Mouse (Mus musculus) lung, postnatal 0 days (tissue): ENCODE measurements around the gene Cyb561a3. TPM values are rescaled to one million over a fixed set of nuclear protein-coding genes. Genes with fewer than 3 reads are reported as not detected.

Experiments used
- ATAC-seq: fragments of 200-750 bp; cut with Nextera tagmentation; 2 replicates; pipeline ENCODE4 v1.8.0; 2017; ENCODE audit warnings: moderate library complexity
- DNase-seq: peaks from one replicate; pipeline ENCODE4 v3.0.0-alpha.2; 2016; ENCODE audit warnings: low spot score
- H3K27ac ChIP-seq: fragments of 300-500 bp; sonication (generic); 2 replicates; pipeline ENCODE4 v1.5.1; 2014; ENCODE audit warnings: antibody characterized with exemption, mild to moderate bottlenecking, low read length, mixed read lengths
- H3K27me3 ChIP-seq: fragments of 300-500 bp; sonication (generic); replicated peaks from 2 replicates; pipeline ENCODE4 v1.6.1; 2014; ENCODE audit warnings: low read length, mixed read lengths; ENCODE audit not compliant: insufficient read depth
- H3K36me3 ChIP-seq: fragments of 300-500 bp; sonication (generic); 2 replicates; pipeline ENCODE4 v1.6.1; 2014; ENCODE audit warnings: low read length, mixed read lengths; ENCODE audit not compliant: insufficient read depth
- H3K4me1 ChIP-seq: fragments of 300-500 bp; sonication (generic); 2 replicates; pipeline ENCODE4 v1.6.1; 2014; ENCODE audit warnings: antibody characterized with exemption, low read depth, low read length, mixed read lengths; ENCODE audit not compliant: insufficient read depth
- H3K4me2 ChIP-seq: fragments of 300-500 bp; sonication (generic); replicated peaks from 2 replicates; pipeline ENCODE4 v1.6.1; 2014; ENCODE audit warnings: low read depth, mild to moderate bottlenecking, low read length, moderate library complexity, mixed read lengths
- H3K4me3 ChIP-seq: fragments of 300-500 bp; sonication (generic); 2 replicates; pipeline ENCODE4 v1.5.1; 2014; ENCODE audit warnings: low read depth, low read length
- H3K9ac ChIP-seq: fragments of 300-500 bp; sonication (generic); replicated peaks from 2 replicates; pipeline ENCODE4 v1.6.1; 2014; ENCODE audit warnings: low read depth, mild to moderate bottlenecking
- H3K9me3 ChIP-seq: fragments of 300-500 bp; sonication (generic); 2 replicates; pipeline ENCODE4 v1.6.1; 2016; ENCODE audit warnings: low read length, mixed read lengths
- CTCF ChIP-seq: IDR thresholded peaks from 2 replicates; pipeline ENCODE4 v1.5.1; 2016; ENCODE audit warnings: antibody characterized with exemption, mild to moderate bottlenecking
- EP300 ChIP-seq: IDR thresholded peaks from 2 replicates; pipeline ENCODE4 v1.6.1; 2016; ENCODE audit warnings: antibody characterized with exemption, mild to moderate bottlenecking, control low read depth
- WGBS: fragments of 180-500 bp; shearing (Covaris S2); extraction: QIAGEN DNeasy Blood & Tissue Kit; methylation state at CpG from one replicate; pipeline ENCODE4 v1.1.7; 2014; 5-methylcytosine and 5-hydroxymethylcytosine counted together
- polyA plus RNA-seq: library from polyadenylated mRNA; unstranded; fragments of >200 nt; fragmentation: Nextera tagmentation; extraction: Ambion mirVana; gene quantifications from 2 replicates; pipeline ENCODE4 v1.2.1, GENCODE M21; 2015

The Cyb561a3 gene
- polyA plus RNA-seq, 1 experiment from 2014 or later = 42.3 TPM

DNA sequence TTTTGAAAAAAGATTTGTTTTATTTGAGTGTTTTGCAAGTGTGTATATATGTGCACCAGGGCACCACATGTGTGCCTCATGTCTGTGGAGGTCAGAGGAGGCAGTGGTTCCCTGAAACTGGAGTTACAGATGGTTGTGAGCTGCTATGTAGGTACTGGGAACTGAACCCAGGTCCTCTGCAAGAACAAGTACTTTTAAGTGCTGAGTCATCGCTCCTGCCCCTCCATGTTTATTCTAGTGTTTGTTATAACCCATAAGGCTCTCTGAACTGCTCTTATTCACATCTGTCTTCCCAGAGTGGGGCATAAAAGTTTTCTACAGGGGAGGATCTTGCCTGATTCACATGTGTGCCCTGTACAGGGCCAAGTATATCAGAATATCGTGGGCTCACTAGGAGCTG lies 22.7 kb downstream of the Cyb561a3 start:
- 84% methylated on average over 2 of the region's 2 CpGs for whole genome bisulfite sequencing
- Histone ChIP-seq H3K4me2 (no peak overlapping the region), H3K9me3 (no peaks in the 10 kb centered on the region), H3K27me3 (no peaks in the 10 kb centered on the region), H3K27ac (no peak overlapping the region), H3K9ac (no peak overlapping the region), H3K4me1 (peaks cover 4% of the 10 kb centered on the region; the same call in 1 of the 2 replicates), H3K36me3 (no peaks in the 10 kb centered on the region), H3K4me3 (no peak overlapping the region)
- DNase-seq = no peak
- ATAC-seq = no peak
- no peak for TF ChIP-seq EP300
- TF ChIP-seq CTCF = no peak

DNA sequence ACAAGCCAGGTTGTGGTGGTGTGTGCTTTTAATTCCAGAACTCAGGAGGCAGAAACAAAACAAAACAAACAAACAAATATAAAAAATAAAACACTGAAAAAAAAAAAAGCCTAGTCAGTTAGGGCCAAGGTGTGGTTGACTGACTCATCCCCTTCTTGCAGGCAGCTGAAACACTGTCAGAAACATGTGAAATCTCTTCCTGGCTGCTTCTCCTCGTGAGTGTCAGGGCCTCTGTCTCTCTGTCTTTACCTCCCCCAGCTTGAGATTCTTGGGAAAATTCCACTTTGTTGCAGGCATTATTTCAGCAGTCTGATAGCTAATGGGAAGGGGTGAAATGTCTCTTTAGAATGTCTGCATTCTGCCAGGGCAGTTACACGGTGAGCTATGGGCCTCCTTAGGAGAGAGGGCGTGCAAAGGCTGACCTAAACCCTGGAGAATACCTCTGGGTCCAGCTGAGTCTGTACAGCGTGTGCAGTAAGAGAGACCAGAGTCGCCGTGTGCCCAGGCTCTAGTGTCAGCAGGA lies 25.3 kb downstream of the Cyb561a3 start:
- Histone ChIP-seq H3K4me3 (peak overlapping the region; percentile 22), H3K4me2 (peak overlapping the region; percentile 53), H3K27me3 (no peaks in the 10 kb centered on the region), H3K36me3 (no peaks in the 10 kb centered on the region), H3K9me3 (no peaks in the 10 kb centered on the region), H3K27ac (peak overlapping the region; percentile 77), H3K9ac (peak overlapping the region; percentile 35), H3K4me1 (peaks cover 9% of the 10 kb centered on the region; the same call in 1 of the 2 replicates)
- 7% methylated on average over 6 of the region's 6 CpGs for WGBS
- no peak for TF ChIP-seq CTCF
- no peak for TF ChIP-seq EP300
- ATAC-seq (no peak), DNase-seq (peak; percentile 57)

DNA sequence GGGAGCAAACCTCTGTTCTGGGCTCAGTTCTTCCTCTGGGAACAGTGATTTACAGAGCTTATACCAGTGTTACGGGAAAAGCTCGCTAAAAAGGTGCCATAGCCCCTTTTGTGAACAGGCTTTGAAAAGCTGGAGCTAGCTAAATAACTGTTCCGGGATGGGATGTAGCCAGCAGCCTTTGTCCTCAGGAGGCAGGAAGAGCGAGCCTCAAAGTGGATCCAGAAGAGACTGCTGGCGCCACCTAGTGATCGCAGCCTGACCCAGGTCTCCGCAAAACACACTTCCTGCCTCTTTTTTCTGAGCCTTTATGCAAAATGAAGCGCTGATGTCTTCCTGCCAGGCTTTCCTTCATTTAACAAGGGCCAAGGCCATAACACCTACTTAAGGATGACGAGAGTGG lies 25.8 kb downstream of the Cyb561a3 start:
- Histone ChIP-seq H3K9me3 (no peaks in the 10 kb centered on the region), H3K36me3 (no peaks in the 10 kb centered on the region), H3K27me3 (no peaks in the 10 kb centered on the region), H3K9ac (peak overlapping the region; percentile 35), H3K4me2 (peak overlapping the region; percentile 53), H3K27ac (peak overlapping the region; percentile 77), H3K4me1 (peaks cover 9% of the 10 kb centered on the region; the same call in 1 of the 2 replicates), H3K4me3 (peak overlapping the region; percentile 22)
- TF ChIP-seq CTCF (peak; percentile 91), EP300 (0 out of 2 replicates have a peak, but pooled peaks have one; percentile 23)
- peak; percentile 96 for DNase-seq
- ATAC-seq = peak; percentile 52
- 1% methylated on average over 9 of the region's 9 CpGs for WGBS

DNA sequence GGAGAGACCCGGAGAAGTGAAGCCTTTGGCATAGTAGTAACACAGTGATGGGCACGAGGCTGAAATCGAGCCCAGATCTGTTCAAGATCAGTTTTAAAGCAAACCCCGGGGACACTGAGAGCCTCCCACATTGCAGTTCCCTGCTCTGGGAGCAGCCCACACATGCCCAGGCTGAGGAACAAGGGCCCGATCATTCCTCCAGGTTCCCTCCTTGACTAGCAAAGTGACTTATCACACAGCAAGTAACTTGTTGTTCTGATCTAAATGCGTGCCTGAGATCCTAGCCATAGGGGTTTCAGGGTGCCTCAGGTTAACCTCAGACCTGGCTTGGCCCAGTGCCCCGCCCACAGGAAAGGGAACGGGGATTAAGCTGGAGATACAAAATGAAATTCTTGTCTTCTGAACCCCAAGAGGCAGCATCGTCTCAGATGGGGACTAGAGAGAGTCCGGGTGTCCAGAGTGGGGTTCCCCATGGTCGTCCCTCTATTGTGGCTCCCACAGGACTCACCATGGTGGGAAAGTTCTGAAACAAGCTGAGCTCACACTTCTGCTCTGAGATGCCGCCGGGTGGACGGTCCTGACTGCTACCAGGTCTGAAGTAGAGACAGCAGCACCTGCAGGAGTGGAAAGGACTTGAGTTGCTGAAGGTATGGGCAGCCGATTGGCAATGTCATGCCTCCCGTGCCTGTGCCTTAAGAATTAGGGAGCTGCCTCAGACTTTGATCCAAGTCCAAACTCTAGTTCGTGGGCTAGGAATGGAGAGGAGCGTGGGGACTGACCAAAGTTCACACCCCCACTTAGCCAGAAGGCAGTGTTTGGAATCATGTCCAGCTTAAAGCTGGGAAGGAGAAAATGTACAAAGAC lies 26.9 kb downstream of the Cyb561a3 start:
- ATAC-seq (no peak), DNase-seq (no peak)
- no peak overlapping the region for H3K4me2 ChIP-seq
- 79% methylated on average over 18 of the region's 18 CpGs for WGBS
- no peak for TF ChIP-seq CTCF
- TF ChIP-seq EP300 = no peak
- no peak overlapping the region for H3K4me3 ChIP-seq
- H3K9ac ChIP-seq = no peak overlapping the region
- H3K4me1 ChIP-seq = peaks cover 9% of the 10 kb centered on the region; the same call in 1 of the 2 replicates
- H3K27me3 ChIP-seq = no peaks in the 10 kb centered on the region
- 0 out of 2 replicates have a peak overlapping the region, but pooled peaks have one; percentile 98 for H3K27ac ChIP-seq
- no peaks in the 10 kb centered on the region for H3K9me3 ChIP-seq
- H3K36me3 ChIP-seq = peaks cover 8% of the 10 kb centered on the region; the same call in 1 of the 2 replicates

DNA sequence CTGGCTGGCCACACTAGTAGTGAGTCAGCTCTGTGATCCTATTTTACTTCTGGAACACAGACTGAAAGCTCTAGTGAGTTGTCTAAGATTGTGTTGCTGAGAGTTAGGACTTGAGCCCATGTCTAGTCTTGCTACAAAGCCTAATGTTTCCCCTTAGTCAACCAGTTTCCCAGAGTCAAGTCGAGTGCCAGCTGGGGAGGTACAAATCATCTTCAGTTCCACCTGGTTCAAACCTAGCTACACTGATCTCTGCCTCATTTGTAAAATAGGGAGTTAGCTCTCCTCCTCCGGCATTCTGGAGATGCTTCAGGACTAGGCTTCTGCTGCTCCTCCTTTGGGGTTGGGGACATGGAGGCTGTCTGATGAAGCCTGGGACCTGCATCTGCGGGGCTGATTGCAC lies 27.6 kb downstream of the Cyb561a3 start:
- H3K4me3 ChIP-seq = peak overlapping the region; percentile 93; the same call in 1 of the 2 replicates
- H3K27ac ChIP-seq = peak overlapping the region; percentile 98
- peaks cover 11% of the 10 kb centered on the region; the same call in 1 of the 2 replicates for H3K36me3 ChIP-seq
- H3K4me2 ChIP-seq = peak overlapping the region; percentile 68
- no peak for TF ChIP-seq EP300
- TF ChIP-seq CTCF = no peak
- H3K4me1 ChIP-seq = peaks cover 9% of the 10 kb centered on the region; the same call in 1 of the 2 replicates
- no peaks in the 10 kb centered on the region for H3K27me3 ChIP-seq
- WGBS = 32% methylated on average over 3 of the region's 3 CpGs
- no peak overlapping the region for H3K9ac ChIP-seq
- no peaks in the 10 kb centered on the region for H3K9me3 ChIP-seq
- ATAC-seq (no peak), DNase-seq (peak; percentile 19)

DNA sequence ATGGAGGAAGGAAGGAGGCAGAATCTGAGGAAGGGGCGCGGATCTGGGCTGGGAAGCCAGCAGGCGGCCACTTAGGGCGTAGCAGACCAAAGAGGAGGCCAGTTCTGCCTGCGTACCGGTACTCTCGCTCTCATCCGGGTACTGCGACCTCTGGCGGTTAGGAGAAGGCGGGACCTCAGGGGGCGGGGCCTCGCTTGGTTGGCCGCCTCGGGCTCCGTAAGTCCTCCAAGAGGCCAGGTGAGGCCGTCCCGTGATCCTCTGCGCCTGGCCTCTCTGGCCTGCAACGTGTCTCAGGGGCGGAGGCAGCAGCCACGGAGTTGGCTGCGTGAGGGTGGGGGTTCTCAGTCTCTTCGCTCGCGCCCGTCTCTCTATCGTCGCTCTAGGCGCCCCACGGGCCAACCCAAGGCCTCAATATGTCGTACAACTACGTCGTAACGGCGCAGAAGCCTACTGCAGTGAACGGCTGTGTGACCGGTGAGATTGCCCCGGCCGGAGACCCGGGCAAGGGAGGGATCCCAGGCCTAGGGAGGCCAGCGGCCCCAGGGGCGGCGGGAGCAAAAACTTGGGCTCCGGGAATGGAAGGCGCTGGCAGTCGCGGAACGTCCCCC lies 28.4 kb downstream of the Cyb561a3 start, which contains the start of the genes Ddb1 and Tkfc:
Gene Ddb1, plus strand, starts transcription at position 35 of the 608 bp plus-strand sequence.
Gene Tkfc, minus strand, starts transcription at position 362 of the 608 bp plus-strand sequence.
- TF ChIP-seq CTCF (peak; percentile 76), EP300 (no peak)
- Histone ChIP-seq H3K9ac (peak within 1 kb of the TSS; percentile 90), H3K4me1 (peaks cover 9% of the 10 kb centered on the region; the same call in 1 of the 2 replicates), H3K4me2 (peak within 1 kb of the TSS; percentile 68), H3K4me3 (peak within 1 kb of the TSS; percentile 93), H3K27me3 (no peaks in the 10 kb centered on the region), H3K27ac (peak within 1 kb of the TSS; percentile 98), H3K36me3 (peaks cover 16% of the 10 kb centered on the region; the same call in 1 of the 2 replicates), H3K9me3 (no peaks in the 10 kb centered on the region)
- WGBS = under 1% methylated on average over 46 of the region's 49 CpGs
- DNase-seq = peak; percentile 99
- peak; percentile 97 for ATAC-seq
